Mouse (Mus musculus): ENCODE measurements around the gene Ryr2. TPM values are rescaled to one million over a fixed set of nuclear protein-coding genes. Genes with fewer than 3 reads are reported as not detected.
"Not testable (repeated sequence)": the region's sequence is repeated elsewhere in the genome, so short reads cannot be mapped to it uniquely, and the experiment has no call there.

The Ryr2 gene
- total RNA-seq, 2 experiments from 2014 or later: 200 to 212 TPM

DNA sequence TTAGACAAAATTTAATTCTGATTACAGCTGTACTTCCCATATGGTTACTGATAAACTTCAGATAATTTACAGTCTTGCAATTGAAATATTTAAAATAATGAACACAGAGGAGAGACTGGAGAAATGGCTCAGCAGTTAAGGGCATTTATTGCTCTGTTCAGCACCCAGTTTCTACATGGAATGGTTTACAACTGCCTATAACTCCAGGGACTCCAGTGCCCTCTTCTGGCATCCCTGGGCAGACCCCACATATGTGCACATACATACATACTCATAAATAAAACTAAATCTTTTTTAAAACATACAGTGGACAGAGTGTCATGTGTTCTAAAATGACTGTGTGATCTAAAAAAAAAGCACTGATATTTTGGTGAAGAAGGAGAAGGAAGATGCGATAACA, 262.9 kb downstream of the Ryr2 start:
- no peak for TF ChIP-seq CTCF (IDR thresholded peaks at IDR 0.05)
- H3K27ac ChIP-seq: no peak overlapping the region
- intact Hi-C loops (cut with DNase I): no loop called here
- no peak for DNase-seq (ENCODE audit: extremely low spot score in 1 of 2, low spot score in 2 of 2)
- no peak overlapping the region for H3K4me3 ChIP-seq

DNA sequence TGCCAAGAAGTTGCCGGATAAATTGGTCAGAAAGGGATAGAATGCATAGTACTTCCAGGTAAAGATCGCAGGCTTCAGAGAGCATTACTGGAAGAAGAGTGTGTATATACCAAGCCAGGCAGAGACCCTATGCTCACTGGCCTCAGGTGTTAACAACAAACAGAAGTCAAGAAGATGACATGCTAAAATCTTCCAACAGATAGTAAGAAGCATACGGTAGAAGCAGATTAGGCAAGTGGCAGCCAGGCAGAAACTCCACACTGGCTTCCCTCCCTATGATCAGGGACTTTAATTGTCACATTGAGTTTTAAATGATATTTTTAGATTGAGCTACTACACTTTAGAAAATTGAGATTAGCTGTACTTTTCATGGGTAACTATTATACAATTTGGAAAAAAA, 268.9 kb downstream of the Ryr2 start:
- intact Hi-C loops (cut with DNase I): no loop called here
- no peak for DNase-seq (ENCODE audit: extremely low spot score in 1 of 2, low spot score in 2 of 2)
- no peak overlapping the region for H3K27ac ChIP-seq
- no peak overlapping the region for H3K4me3 ChIP-seq
- TF ChIP-seq CTCF (IDR thresholded peaks at IDR 0.05): no peak

DNA sequence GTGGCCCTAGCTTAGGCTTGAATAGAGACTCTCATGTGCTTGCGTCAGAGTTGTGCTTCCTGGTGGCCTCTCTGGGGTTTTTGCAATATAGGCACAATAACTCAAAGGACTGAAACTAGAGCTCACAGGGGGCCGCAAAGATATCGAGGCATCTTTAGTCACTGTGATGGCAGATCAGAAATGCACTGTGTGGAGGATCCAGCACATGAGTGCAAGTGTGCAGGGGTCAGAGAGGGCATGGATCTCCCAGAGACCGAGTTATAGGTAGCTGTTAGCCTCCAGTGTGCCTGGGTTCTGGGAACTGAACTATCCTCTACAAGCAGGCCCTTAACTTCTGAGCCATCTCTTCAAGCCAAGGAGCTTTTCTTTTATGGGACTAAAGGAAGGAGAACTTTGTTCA, 269.6 kb downstream of the Ryr2 start:
- intact Hi-C loops (cut with DNase I): no loop called here
- H3K4me3 ChIP-seq: no peak overlapping the region
- DNase-seq (ENCODE audit: extremely low spot score in 1 of 2, low spot score in 2 of 2): no peak
- H3K27ac ChIP-seq: no peak overlapping the region
- no peak for TF ChIP-seq CTCF (IDR thresholded peaks at IDR 0.05)

DNA sequence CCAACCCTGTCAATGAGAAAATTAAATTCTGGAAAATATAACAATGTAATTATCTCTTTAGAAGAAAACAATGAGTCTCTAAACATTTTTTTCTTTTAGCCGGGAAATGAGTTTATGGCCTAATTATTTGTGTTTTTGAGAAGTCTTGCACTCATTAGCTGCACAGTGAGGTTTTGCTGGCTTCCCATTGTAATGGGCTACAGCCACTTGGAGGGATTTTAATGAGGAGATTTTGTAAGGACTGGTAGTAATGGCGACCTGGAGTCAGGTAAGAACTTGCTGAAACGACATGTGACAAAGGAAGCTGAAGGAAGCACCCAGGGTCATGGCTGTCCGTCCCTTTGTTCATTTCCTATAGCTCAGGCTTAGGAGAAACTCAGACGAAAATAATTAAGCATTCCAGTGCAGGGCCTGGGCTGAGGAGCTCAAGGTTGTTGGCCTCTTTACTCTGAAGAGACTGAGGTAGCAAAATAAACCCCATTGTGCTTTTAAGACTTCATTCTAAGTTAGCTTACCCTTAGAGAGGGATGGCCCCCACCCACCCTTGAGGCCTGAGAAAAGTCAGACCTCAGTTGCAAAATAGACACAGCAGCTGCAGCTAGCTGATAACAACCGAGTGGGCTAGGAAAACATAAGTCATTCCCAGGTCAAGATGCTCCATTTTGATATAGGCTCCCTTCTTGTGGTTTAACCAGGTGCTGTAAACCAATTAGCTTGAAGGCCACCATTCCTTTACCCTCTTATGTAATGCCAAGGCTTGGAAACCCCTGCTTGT, 270.3 kb downstream of the Ryr2 start:
- Histone ChIP-seq H3K27ac (no peak overlapping the region), H3K4me3 (no peak overlapping the region)
- intact Hi-C loops (cut with DNase I): no loop called here
- DNase-seq (ENCODE audit: extremely low spot score in 1 of 2, low spot score in 2 of 2): no peak
- no peak for TF ChIP-seq CTCF (IDR thresholded peaks at IDR 0.05)

DNA sequence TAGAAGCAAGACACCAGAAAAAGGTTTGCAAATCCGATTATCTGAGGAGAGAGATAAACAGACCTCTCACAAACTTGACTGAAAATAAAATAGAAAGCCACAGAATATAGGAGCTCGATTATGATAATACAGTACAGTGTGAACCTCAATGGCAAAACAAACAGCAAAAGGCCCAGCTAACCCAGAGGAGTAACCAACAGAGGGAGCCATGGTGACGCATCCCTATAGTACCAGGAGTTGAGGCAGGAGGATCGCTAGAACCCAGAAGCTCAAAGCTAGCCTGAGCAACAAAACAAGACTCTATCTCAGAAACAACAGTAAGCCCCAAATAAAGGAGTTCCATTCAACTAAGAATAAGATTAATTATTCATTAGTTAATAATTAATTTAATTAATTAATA, 275.5 kb downstream of the Ryr2 start:
- DNase-seq (ENCODE audit: extremely low spot score in 1 of 2, low spot score in 2 of 2): no peak

DNA sequence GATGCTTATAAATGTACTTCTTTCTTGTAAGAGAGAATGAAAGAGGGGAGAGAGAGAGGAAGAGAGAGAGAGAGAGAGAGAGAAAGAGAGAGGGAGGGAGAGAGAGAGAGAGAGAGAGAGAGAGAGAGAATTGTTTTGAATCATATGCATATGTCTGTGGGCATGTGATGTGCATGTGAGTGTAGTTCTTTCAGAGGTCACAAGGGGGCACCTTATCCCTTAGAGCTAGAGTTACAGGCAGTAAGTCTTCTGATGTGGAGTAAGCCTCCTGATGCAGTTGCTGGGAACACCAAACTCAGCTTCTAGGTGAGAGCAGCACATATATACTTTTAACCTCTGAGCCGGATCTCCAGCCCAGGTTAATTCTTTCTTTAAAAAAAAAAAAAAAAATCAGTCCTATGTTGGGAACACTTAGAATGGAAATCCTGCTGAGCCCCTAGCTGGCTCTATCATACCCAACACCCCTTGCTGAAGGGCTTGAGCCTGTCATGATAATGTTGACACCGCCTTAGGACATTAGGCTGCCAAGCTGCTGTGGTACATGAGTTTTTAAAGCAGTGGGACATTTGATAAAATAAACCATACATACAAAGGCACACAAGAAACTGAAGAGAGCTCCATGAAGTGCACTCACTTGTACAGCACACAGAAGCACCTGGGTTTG, 281.1 kb downstream of the Ryr2 start:
- no peak overlapping the region for H3K27ac ChIP-seq
- no peak for DNase-seq (ENCODE audit: extremely low spot score in 1 of 2, low spot score in 2 of 2)
- no peak overlapping the region for H3K4me3 ChIP-seq
- TF ChIP-seq CTCF (IDR thresholded peaks at IDR 0.05): peak; percentile 11; the same call in 1 of the 2 replicates
- intact Hi-C loops (cut with DNase I): no loop called here

More for the DNA sequence above, 275.5 kb downstream of the Ryr2 start:
- Histone ChIP-seq H3K4me3 (no peak overlapping the region), H3K27ac (no peak overlapping the region)
- TF ChIP-seq CTCF (IDR thresholded peaks at IDR 0.05): no peak
- intact Hi-C loops (cut with DNase I): no loop called here

DNA sequence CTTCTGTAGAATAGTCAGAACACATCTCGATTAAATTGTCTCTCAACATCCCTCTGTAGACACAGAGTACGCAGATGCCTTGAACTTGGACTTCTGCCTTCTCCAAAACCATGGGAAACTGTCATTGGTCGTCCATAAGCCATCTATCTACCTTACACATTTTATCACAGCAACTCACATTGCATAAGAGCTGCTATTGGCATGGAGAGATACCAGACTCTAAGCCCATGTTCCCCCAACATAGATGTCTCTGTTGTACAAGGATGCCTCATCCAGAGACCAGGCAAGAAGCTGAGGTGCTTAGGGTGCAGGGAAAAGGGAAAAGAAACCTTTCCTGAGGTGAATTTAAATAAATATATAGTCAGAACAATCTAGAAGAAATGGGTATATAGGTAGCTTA, 288.0 kb downstream of the Ryr2 start:
- DNase-seq (ENCODE audit: extremely low spot score in 1 of 2, low spot score in 2 of 2): no peak
- intact Hi-C loops (cut with DNase I): no loop called here
- no peak overlapping the region for H3K4me3 ChIP-seq
- no peak overlapping the region for H3K27ac ChIP-seq
- no peak for TF ChIP-seq CTCF (IDR thresholded peaks at IDR 0.05)

DNA sequence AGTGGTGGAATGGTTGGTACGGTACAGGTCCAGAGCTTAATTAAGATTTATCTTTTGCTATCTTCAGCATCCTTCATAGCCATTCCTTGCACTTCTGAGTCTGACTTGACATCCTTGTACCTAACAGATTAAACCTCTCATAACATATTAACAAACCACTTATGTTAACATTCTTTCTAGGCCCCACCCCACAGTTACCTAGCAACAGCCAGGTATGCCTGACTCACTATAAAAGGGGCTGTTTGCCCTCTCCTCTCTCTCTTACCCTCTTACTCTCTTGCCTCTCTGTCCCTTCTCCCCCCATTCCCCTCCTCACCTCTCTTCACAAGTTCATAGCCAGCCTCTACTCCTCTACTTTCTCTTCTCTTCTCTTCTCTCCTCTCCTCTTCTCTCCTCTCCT, 297.4 kb downstream of the Ryr2 start:
- H3K4me3 ChIP-seq; H3K27ac ChIP-seq; DNase-seq (ENCODE audit: extremely low spot score in 1 of 2, low spot score in 2 of 2); intact Hi-C loops (cut with DNase I): not testable (repeated sequence)

DNA sequence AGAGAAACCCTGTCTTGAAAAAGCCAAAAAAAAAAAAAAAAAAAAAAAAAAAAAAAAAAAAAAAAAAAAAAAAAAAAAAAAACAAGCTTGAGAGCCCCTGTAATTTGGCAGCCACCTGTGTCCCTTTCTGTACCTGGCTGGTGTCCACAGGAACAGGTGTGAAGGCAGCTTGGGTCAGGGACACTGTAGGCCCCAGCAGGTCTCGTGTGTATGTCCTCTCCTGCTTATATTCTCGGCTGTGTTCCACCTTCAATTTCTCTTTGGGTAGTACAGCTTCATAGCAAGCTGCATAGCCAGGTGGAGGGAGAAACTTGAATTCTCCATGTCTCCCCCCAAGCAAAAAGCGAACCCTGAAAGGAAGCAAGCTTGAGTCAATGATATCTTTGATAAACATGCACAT, 314.2 kb downstream of the Ryr2 start:
- intact Hi-C loops (cut with DNase I): no loop called here
- Histone ChIP-seq H3K27ac (no peak overlapping the region), H3K4me3 (no peak overlapping the region)
- DNase-seq (ENCODE audit: extremely low spot score in 1 of 2, low spot score in 2 of 2): no peak
- TF ChIP-seq CTCF (IDR thresholded peaks at IDR 0.05): no peak

DNA sequence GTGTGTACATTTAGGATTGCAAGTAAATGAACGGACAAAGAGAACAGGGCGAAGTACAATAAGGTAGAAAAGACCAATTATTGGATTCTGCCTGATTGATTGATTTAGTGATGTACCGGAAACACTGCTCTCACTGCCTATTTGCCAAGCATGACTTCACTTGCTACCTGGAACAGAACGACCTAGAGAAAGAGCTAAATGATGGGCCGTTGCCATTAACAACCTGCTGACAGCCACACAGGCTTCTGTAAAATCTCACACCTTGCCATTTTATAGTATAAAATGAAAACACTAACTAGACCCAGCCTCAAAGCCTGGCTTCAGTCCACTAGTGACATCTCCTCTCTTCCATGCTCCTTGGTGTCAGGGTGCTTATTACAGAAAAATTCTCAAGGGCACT, 316.2 kb downstream of the Ryr2 start:
- intact Hi-C loops (cut with DNase I): no loop called here
- no peak for TF ChIP-seq CTCF (IDR thresholded peaks at IDR 0.05)
- DNase-seq (ENCODE audit: extremely low spot score in 1 of 2, low spot score in 2 of 2): no peak
- H3K4me3 ChIP-seq: no peak overlapping the region
- no peak overlapping the region for H3K27ac ChIP-seq

DNA sequence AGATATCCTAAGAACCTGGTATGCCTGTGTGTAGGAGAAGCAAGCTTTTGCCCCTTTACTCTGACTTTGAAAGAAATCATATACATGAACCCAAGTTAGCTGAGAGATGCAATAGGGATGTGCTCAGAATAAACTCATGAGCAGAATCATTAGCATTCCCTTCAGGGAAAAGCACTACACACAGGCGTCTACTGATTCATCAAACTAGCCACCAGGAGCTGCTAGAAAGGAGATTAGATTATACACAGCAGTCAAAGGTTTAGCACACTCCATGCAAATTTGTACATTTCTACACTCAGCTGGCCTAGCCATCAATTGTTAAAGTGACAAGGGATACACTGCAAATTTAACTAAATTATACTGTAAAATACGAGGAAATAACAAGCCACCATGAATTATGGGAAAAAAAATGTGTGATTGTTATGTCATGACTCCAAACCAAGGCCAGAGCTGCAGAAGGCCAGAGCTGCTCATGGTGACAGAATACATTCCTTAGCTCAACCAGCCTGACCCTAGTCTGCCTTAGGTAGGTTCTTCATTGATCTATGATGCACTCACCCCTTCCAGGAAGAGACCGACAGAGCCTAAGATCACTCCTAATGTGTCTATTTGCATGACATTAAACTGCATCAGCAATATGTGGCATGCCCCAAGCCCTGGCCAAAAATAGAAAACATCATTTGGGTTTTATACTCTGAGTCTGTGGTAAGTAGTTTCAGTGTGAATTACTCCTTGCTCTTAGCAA, 324.2 kb downstream of the Ryr2 start:
- TF ChIP-seq CTCF (IDR thresholded peaks at IDR 0.05): no peak
- Histone ChIP-seq H3K4me3 (no peak overlapping the region), H3K27ac (no peak overlapping the region)
- no peak for DNase-seq (ENCODE audit: extremely low spot score in 1 of 2, low spot score in 2 of 2)
- intact Hi-C loops (cut with DNase I): no loop called here

DNA sequence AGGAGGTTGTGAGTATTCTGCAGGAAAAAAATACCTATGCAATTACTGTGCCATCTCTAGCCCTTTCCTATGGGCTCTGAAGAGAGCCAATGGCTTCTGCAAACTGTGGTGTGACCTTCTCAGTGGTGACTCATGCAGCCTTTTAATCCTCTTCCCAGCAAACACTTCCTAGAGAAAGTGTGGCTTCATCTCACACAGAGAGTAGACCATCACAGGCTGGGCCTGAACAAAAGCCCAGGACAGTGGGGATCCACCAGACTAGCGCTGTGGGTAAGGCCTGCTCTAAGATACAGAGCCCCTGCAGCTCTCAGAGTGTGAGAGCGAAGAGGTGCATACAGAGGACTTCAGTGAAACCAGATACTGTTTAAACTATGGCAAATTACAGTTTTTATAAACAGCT, 325.7 kb downstream of the Ryr2 start:
- DNase-seq (ENCODE audit: extremely low spot score in 1 of 2, low spot score in 2 of 2): no peak
- no peak for TF ChIP-seq CTCF (IDR thresholded peaks at IDR 0.05)
- no peak overlapping the region for H3K4me3 ChIP-seq
- no peak overlapping the region for H3K27ac ChIP-seq
- intact Hi-C loops (cut with DNase I): no loop called here

Data from left cerebral cortex, adult 2 months (tissue).